Mouse (Mus musculus) liver, embryonic 14.5 days (tissue): ENCODE results near the gene Tec. TPM values are rescaled to one million over a fixed set of nuclear protein-coding genes. Genes with fewer than 3 reads are reported as not detected.

Experiments
- ATAC-seq: fragments of 200-750 bp; cut with Nextera tagmentation; 2 replicates; pipeline ENCODE4 v1.8.0; 2017; ENCODE audit warnings: moderate number of reproducible peaks, mild to moderate bottlenecking, moderate library complexity; ENCODE audit not compliant: insufficient read depth
- DNase-seq, 3 experiments: peaks; one replicate each; pipeline ENCODE4 v3.0.0-alpha.2; 2012 to 2013; ENCODE audit warnings: low read depth in 3 of 3, low spot score in 3 of 3
- H3K27ac ChIP-seq: fragments of 300-500 bp; sonication (generic); 2 replicates; pipeline ENCODE4 v1.5.1; 2014; ENCODE audit warnings: moderate library complexity, mild to moderate bottlenecking, control low read depth, inconsistent platforms
- H3K27me3 ChIP-seq: fragments of 300-500 bp; sonication (generic); 2 replicates; pipeline ENCODE4 v1.6.1; 2014; ENCODE audit warnings: mild to moderate bottlenecking, low read length, moderate library complexity; ENCODE audit not compliant: control insufficient read depth, insufficient read depth
- H3K36me3 ChIP-seq: fragments of 300-500 bp; sonication (generic); replicated peaks from 2 replicates; pipeline ENCODE4 v1.6.1; 2014; ENCODE audit warnings: low read depth; ENCODE audit not compliant: control insufficient read depth, insufficient read depth
- H3K4me1 ChIP-seq, 2 experiments: fragments of 200-500 bp in 1 of 2; fragments of 300-500 bp in 1 of 2; sonication (generic) in 1 of 2; replicated peaks; 2 replicates each; pipeline ENCODE4 v1.6.1; 2012 to 2014; ENCODE audit warnings: antibody characterized with exemption in 1 of 2, inconsistent platforms in 1 of 2, low read length in 1 of 2; ENCODE audit not compliant: control insufficient read depth in 2 of 2, insufficient read depth in 2 of 2
- H3K4me2 ChIP-seq: fragments of 300-500 bp; sonication (generic); 2 replicates; pipeline ENCODE4 v1.6.1; 2014; ENCODE audit warnings: low read depth, mild to moderate bottlenecking, control low read depth, moderate library complexity
- H3K4me3 ChIP-seq, 2 experiments: fragments of 200-500 bp in 1 of 2; fragments of 300-500 bp in 1 of 2; sonication (generic) in 1 of 2; 2 replicates each; pipeline ENCODE4 v1.5.1; 2012 to 2014; ENCODE audit warnings: low read depth in 2 of 2, low read length in 2 of 2, mild to moderate bottlenecking in 2 of 2, control low read depth in 1 of 2, inconsistent platforms in 1 of 2, moderate library complexity in 1 of 2; ENCODE audit not compliant: insufficient read depth in 1 of 2
- H3K9ac ChIP-seq: fragments of 300-500 bp; sonication (generic); replicated peaks from 2 replicates; pipeline ENCODE4 v1.6.1; 2014; ENCODE audit warnings: mild to moderate bottlenecking, control low read depth, moderate library complexity
- H3K9me3 ChIP-seq: fragments of 300-500 bp; sonication (generic); 2 replicates; pipeline ENCODE4 v1.6.1; 2016; ENCODE audit warnings: low read length, mixed read lengths; ENCODE audit not compliant: control insufficient read depth
- CTCF ChIP-seq: IDR thresholded peaks from 2 replicates; pipeline ENCODE4 v1.5.1; 2016; ENCODE audit warnings: antibody characterized with exemption, low read depth, control low read depth
- EP300 ChIP-seq: IDR thresholded peaks from 2 replicates; pipeline ENCODE4 v1.6.1; 2016; ENCODE audit warnings: antibody characterized with exemption, low read depth
- WGBS: fragments of 180-500 bp; shearing (Covaris S2); extraction: QIAGEN DNeasy Blood & Tissue Kit; methylation state at CpG from one replicate; pipeline ENCODE4 v1.1.7; 2014; ENCODE audit not compliant: insufficient replicate concordance; 5-methylcytosine and 5-hydroxymethylcytosine counted together
- polyA plus RNA-seq, 2 experiments: library from polyadenylated mRNA; depleted of rRNA in 1 of 2; stranded (reverse) in 1 of 2; unstranded in 1 of 2; fragments of >200 nt; fragmentation: Nextera tagmentation in 1 of 2; extraction: Ambion mirVana in 1 of 2; gene quantifications; 2 replicates each; pipeline versions ENCODE4 v1.2.1 to v1.2.3; 2012 to 2014

Gene Tec
- polyA plus RNA-seq, 2 experiments = 1.9 to 3.3 TPM

- 56% methylated on average over 4 of the region's 4 CpGs for WGBS
- Histone ChIP-seq H3K4me2 (no peak overlapping the region), H3K36me3 (no peaks in the 10 kb centered on the region), H3K27me3 (no peaks in the 10 kb centered on the region), H3K9me3 (no peaks in the 10 kb centered on the region), H3K9ac (no peak overlapping the region), H3K27ac (no peak overlapping the region), H3K4me1 (0 out of 4 replicates have a peak, but pooled peaks cover 0 to 1% of the 10 kb centered on the region in 2 experiments), H3K4me3 (no peak overlapping the region)
- DNase-seq (no peak), ATAC-seq (no peak)
- no peak for TF ChIP-seq CTCF
- TF ChIP-seq EP300 = no peak
Measured at GRCm38 (mm10) chr5:72798563-72798962, 69.7 kb downstream of the Tec start.

- no peak for TF ChIP-seq EP300
- H3K9ac ChIP-seq = peak overlapping the region; percentile 5; the same call in 1 of the 2 replicates
- no peaks in the 10 kb centered on the region for H3K36me3 ChIP-seq
- H3K4me3 ChIP-seq = peak overlapping the region; percentile 21 to 41; a peak in 2 of 4 replicates
- H3K9me3 ChIP-seq = no peaks in the 10 kb centered on the region
- 14% methylated on average over 14 of the region's 14 CpGs for WGBS
- DNase-seq (no peak), ATAC-seq (no peak)
- H3K27ac ChIP-seq = no peak overlapping the region
- no peaks in the 10 kb centered on the region for H3K4me1 ChIP-seq
- peak overlapping the region; percentile 53 for H3K4me2 ChIP-seq
- H3K27me3 ChIP-seq = no peaks in the 10 kb centered on the region
Measured at GRCm38 (mm10) chr5:72796186-72796613, 72.1 kb downstream of the Tec start.

- no peak for TF ChIP-seq CTCF
- TF ChIP-seq EP300 = no peak
- H3K36me3 ChIP-seq = no peaks in the 10 kb centered on the region
- ATAC-seq = no peak
- no peaks in the 10 kb centered on the region for H3K9me3 ChIP-seq
- no peak for DNase-seq
- no peaks in the 10 kb centered on the region for H3K4me1 ChIP-seq
- no peak overlapping the region for H3K4me3 ChIP-seq
- H3K9ac ChIP-seq = no peak overlapping the region
- 42% methylated on average over 3 of the region's 3 CpGs for WGBS
- no peak overlapping the region for H3K27ac ChIP-seq
- H3K4me2 ChIP-seq = no peak overlapping the region
- H3K27me3 ChIP-seq = no peaks in the 10 kb centered on the region
Measured at GRCm38 (mm10) chr5:72793309-72793850, 74.9 kb downstream of the Tec start.

- DNase-seq (no peak), ATAC-seq (no peak)
- Histone ChIP-seq H3K27ac (no peak overlapping the region), H3K4me1 (no peaks in the 10 kb centered on the region), H3K9me3 (no peaks in the 10 kb centered on the region), H3K4me2 (no peak overlapping the region), H3K36me3 (no peaks in the 10 kb centered on the region), H3K4me3 (no peak overlapping the region), H3K27me3 (no peaks in the 10 kb centered on the region), H3K9ac (no peak overlapping the region)
- WGBS = 26% methylated on average over 6 of the region's 6 CpGs
- no peak for TF ChIP-seq CTCF
Measured at GRCm38 (mm10) chr5:72791789-72792188, 76.5 kb downstream of the Tec start.

GRCm38 (mm10) chr5:72791386-72791785, 76.9 kb downstream of the Tec start:
- no peak for ATAC-seq

More at GRCm38 (mm10) chr5:72791386-72791785, 76.9 kb downstream of the Tec start:
- TF ChIP-seq EP300 = no peak
- no peak for TF ChIP-seq CTCF
- Histone ChIP-seq H3K4me3 (no peak overlapping the region), H3K4me1 (no peaks in the 10 kb centered on the region), H3K27me3 (no peaks in the 10 kb centered on the region), H3K27ac (no peak overlapping the region), H3K9me3 (no peaks in the 10 kb centered on the region), H3K4me2 (no peak overlapping the region), H3K9ac (no peak overlapping the region), H3K36me3 (no peaks in the 10 kb centered on the region)
- whole genome bisulfite sequencing = 67% methylated on average over 4 of the region's 4 CpGs
- DNase-seq = no peak
